Mouse (Mus musculus): ENCODE data around the gene Gpr39.
"Not testable (repeated sequence)": the region's sequence is repeated elsewhere in the genome, so short reads cannot be mapped to it uniquely, and the experiment has no call there.

DNA sequence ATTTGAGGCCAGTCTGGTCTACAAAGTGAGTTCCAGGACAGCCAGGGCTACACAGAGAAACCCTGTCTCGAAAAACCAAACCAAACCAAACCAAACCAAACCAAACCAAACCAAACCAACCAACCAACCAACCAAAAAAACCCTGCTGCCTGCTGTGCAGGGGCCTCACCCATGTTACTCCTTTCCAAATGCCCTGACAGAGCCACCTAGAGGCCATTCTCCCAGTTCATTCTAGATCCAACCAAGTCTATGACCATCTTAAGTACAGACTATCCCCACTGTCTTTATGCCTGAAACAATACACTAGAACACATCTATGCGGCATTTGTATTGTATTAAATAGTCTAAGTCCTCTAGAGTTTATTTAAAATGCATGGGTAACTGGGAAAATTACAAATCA is 30.0 kb upstream of the Gpr39 start:
- not testable (repeated sequence) for TF ChIP-seq ZC3H11A (IDR thresholded peaks at IDR 0.05; ENCODE audit: borderline replicate concordance, low read depth, low read length); HCFC1 (IDR thresholded peaks at IDR 0.05; ENCODE audit: borderline replicate concordance, insufficient read depth, low read length); CHD2 (IDR thresholded peaks at IDR 0.05; ENCODE audit: low read depth, low read length); MAFK (IDR thresholded peaks at IDR 0.05; ENCODE audit: insufficient read depth, low read depth, low read length)

Measured in ES-E14 (cell line).